Mouse (Mus musculus) splenic B cell, adult 2 months (primary cell): ENCODE measurements at regions not wholly inside any gene's neighbourhood (a gene's known extent, or its start where the extent isn't known, plus 50 kb on each side); places are given as distances from the start of the nearest gene placed in this dataset.

Experiments
- DNase-seq: peaks from one replicate; pipeline ENCODE4 v3.0.0-alpha.2; 2011; ENCODE audit warnings: low read depth, low spot score
- H3K27me3 ChIP-seq: 2 replicates; pipeline ENCODE4 v1.6.1; 2012; ENCODE audit warnings: mild to moderate bottlenecking, low read length, moderate library complexity, mixed read lengths; ENCODE audit not compliant: control insufficient read depth, poor library complexity, insufficient read depth, severe bottlenecking
- H3K36me3 ChIP-seq: 2 replicates; pipeline ENCODE4 v1.6.1; 2012; ENCODE audit warnings: mild to moderate bottlenecking, low read length, moderate library complexity, mixed read lengths; ENCODE audit not compliant: control insufficient read depth, poor library complexity, insufficient read depth, severe bottlenecking

DNA sequence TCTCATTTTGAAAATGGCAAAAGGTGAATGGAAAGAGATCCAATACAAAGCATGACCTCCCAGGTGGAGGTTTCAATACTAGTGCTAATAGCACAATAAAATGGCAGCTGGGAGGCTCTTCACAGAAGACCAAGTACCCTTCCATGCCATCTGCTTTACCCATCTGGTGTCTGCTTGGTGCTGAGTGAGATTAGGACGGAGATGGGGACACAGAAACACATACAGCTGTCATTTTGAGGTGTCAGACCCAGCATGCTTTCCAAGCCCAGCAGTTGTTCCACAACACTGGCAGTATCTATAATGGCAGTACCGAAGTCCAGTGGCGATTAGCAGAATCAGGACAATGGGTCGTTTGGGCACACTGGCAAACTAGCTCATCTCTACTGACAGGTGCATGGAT is 118.9 kb upstream of the 1700064H15Rik start:
- no peak for DNase-seq
- no peaks in the 10 kb centered on the region for H3K27me3 ChIP-seq

DNA sequence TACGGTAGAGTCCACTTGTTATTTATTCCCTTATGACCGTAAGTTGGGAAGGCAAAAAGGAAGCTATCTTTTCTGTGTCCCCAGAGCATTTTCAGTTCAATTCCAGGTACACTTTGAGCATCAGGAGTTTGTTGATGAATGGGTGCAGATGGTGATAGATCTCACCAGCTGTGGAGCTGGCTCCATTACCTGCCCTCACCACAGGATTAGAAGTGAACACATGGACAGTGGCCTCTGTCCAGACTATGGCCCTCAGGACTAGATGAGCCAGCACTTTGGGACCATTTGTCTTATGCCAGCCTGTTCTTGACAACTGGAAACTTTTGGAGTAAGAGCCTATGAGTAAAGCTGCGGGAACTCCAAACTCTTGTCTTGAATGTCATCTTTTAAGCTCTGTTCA is 123.5 kb upstream of the 1700064H15Rik start:
- Histone ChIP-seq H3K27me3 (no peaks in the 10 kb centered on the region), H3K36me3 (no peaks in the 10 kb centered on the region)
- DNase-seq = no peak

More for the DNA sequence above, 118.9 kb upstream of the 1700064H15Rik start:
- H3K36me3 ChIP-seq = no peaks in the 10 kb centered on the region

DNA sequence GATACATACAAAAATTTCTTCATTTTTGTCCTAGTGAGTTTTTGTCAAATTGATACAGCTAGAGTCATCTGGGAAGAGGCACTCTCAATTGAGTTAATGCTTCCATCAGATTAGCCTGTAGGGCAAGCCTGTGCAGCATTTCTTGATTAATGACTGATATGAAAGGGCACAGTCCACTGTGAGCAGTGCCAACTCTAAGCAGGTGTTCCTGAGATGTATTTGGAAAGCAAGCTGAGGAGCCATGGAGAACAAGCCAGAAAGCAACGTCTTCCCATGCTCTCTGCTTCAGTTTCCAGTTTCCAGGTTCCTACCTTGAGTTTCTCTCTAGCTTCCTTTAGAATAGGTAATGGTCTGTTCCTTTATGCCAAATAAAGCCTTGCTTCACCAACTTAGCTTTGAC is 125.5 kb upstream of the 1700064H15Rik start:
- no peaks in the 10 kb centered on the region for H3K36me3 ChIP-seq
- DNase-seq = no peak
- H3K27me3 ChIP-seq = no peaks in the 10 kb centered on the region

DNA sequence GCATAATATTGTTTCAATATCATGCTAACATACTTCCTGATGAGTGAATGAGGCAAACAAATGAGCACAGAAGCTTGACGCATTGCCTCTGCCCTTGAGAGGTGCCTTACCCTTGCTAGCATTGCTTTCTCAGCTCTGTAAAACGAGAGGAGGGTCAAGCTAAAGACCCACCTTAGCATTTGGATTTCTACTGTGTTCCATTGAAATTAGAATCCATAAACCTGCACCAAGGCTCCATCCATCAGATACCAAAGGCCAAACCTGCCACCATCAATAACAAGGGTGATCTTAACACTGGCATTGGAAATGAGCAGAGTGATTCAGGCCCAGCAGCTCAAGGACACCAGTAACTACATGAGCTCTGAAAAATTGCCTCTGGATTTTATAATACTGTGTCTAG is 126.2 kb upstream of the 1700064H15Rik start:
- DNase-seq = no peak

DNA sequence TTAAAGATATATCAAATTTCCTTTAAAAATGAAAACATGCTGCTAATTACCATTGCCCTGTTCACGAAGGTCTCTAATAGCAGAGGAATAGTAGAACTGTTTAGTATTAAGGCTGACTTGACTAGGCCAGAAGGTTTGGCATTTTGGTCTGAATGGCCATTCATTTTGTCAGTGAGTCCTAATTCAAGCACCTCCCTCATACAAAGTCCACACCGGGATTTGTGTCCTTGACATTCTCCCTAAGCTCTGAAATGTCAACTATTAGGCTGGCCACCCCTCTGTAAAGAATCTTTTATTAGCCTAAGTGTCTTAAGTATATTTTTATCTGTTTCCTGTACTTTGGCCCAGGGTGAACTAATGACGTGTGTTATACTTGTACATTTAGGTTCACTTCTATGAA is 126.7 kb upstream of the 1700064H15Rik start:
- Histone ChIP-seq H3K27me3 (no peaks in the 10 kb centered on the region), H3K36me3 (no peaks in the 10 kb centered on the region)
- no peak for DNase-seq

More for the DNA sequence above, 126.2 kb upstream of the 1700064H15Rik start:
- Histone ChIP-seq H3K27me3 (no peaks in the 10 kb centered on the region), H3K36me3 (no peaks in the 10 kb centered on the region)

DNA sequence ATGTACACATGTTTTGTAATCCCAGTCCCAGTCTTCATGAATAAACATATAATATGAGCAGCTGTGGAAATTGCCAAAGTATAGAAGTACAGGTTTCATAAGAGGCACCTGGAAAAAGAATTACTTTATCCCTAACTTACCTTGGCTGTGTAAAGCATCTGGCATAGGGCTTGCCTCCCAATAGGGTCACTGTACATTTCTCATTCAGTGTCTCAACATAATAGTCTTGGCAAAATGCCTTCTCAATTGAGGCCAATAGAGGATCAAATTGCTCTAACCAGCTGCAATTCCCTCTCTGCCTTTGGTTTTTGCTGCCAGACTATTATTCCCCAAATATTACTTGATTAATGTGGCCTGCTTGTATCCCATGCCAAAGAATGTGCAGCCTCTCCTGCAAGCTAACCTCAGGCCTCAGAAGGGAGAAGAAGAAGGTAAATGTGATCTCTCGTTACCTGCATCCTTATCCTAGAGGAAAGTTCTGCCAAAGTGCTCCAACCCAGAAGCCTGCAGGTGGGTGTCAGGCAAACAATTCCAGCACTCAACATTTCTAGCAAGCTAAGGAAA is 158.2 kb upstream of the Cp start:
- Histone ChIP-seq H3K27me3 (no peaks in the 10 kb centered on the region), H3K36me3 (no peaks in the 10 kb centered on the region)
- no peak for DNase-seq

DNA sequence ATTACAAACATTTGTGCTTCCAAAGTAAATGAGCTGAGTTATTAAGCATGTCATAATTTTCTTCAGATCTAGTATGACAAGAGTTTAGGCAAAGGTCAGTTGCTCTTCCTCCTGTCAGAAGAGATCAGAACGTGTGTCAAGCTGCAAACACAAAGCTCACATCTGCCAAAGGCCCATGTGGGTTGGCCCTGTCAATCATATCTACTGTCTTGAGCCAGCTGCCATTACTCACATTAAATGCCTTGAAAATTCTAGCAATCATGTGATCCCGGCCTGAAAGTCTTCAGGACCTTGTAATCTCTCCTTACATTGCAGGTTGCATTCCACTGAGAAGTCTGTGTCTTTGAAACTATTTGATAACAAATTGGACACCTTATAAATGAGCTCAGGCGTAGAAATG is 146.8 kb upstream of the Cp start:
- DNase-seq = no peak
- Histone ChIP-seq H3K27me3 (no peaks in the 10 kb centered on the region), H3K36me3 (no peaks in the 10 kb centered on the region)

DNA sequence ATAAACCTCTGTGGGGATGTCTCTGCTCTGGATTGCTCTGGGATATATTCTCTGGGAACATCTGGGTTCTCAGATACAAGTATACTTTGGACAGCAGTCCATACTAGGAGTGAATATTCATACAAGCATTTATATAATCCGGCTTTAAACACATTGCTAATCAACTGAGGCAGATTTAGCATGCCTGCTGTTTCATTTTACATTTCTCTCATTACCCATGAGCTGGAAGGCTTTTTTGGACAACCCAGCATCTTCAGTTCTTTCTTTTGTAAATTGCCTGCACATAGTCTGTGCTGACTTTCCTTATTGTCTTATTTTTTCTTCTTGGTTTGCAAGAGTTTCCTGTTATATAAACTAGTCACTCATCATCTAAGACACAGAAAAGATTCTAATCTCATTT is 131.9 kb upstream of the Cp start:
- Histone ChIP-seq H3K36me3 (no peaks in the 10 kb centered on the region), H3K27me3 (no peaks in the 10 kb centered on the region)
- no peak for DNase-seq

DNA sequence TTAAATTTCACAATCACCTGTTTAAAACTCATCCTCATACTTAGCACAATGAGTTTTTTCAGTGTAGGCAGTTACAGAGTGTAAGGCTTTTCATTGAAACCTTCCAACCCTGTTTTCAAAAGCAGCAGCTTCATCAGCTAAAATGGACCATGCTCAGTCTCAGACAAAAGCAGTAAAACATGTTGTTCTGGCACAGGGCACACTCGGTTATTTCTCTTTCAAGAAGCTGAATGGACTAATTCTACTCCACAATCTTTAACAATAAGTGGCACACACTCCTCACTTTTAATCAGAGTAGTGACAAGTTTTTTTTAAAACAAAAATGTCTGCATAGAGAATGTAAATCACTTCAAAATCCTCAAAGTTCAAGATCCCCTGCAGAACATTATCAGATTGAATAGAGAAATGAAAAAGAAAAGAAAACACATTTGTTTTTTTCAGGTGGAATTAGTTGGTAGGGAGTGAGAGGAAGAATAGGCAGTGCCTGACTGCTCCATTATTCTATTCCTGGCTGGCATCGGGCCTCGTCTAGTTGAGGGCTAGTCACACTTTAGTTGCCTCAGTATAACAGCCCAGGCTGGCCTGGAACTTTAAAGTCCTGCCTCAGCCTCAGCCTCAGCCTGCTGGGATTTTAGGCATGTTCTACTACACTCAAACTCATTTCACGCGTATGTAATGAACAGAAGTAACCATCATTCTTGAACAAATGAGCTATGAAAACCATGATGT is 128.2 kb upstream of the Cp start:
- DNase-seq = no peak
- H3K27me3 ChIP-seq = no peaks in the 10 kb centered on the region
- H3K36me3 ChIP-seq = no peaks in the 10 kb centered on the region

DNA sequence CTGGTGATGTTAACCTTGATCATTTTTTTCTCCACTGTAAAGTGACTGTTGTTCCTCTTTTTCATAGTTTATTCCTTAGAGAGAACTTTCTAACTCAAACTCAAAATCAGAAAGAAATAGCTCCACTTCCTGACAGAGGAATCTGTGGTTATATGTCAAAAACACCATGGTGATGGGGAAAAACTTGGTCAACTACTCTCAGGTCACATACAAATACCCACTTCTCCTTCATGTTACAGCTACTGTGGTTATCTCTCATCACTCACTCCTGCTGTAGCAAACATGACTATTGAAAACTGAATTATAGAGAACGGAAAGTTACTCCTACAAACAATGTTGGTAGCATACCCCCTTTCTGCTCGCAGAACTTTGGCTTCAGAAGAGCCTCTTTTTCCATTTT is 127.1 kb upstream of the Cp start:
- DNase-seq = no peak
- Histone ChIP-seq H3K27me3 (no peaks in the 10 kb centered on the region), H3K36me3 (no peaks in the 10 kb centered on the region)

DNA sequence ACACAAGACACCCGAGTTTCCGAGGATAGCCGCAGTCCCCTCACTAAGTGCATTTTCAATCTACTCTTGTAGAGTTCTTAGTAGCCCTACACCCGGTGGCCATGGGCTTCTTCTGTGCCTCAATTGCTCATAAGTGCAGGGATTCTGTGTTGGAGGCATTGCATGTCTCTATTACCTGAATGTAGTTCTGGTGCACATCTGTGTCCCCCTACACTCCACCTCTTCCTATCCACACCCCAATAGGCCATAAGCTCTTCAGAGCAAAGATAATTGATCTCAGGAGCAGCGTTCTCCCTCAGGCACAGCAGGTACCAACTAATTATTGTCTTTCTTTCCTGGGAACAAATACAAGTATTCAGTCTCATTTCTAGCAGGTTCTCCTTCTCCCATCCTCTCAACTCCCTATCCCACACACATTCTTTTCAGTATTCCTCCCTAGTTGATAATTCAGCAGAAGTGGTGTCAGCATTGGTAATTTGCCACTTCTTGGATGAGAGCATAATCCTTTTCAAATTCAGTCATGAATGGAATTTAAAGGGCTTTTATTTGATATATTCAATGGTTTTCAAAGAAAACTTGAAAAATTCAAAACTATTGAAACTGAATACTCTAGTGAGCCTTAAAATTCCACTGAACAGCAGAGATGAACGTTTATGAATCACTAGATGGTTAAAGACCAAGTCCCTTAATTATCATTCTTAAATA is 108.7 kb upstream of the Cp start:
- H3K27me3 ChIP-seq = no peaks in the 10 kb centered on the region
- no peak for DNase-seq
- H3K36me3 ChIP-seq = no peaks in the 10 kb centered on the region

DNA sequence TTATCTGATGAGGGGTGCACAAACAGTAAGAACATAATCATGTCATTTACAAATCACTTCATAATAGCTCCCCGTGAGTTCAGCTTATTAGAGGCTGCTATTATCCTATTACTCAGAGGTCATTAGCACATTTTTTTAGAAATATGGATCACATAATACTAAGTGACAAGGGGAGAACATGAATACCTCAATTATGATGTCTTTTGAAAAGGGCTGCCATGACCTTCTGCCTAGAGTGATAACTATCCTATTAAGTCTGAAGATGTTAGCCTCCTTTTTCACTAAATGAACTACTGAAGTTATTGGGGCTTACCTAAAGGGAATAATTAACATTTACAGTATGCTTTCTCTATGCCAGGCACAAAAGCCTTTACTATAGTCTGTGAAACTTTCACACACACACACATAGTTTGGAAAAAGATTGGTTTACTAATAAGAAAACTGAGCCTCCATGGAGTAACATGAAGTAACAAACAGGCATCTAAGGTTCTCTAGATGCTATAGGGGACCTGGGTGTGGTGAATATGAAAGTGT is 108.1 kb upstream of the Cp start:
- H3K27me3 ChIP-seq = no peaks in the 10 kb centered on the region
- no peaks in the 10 kb centered on the region for H3K36me3 ChIP-seq
- DNase-seq = no peak

DNA sequence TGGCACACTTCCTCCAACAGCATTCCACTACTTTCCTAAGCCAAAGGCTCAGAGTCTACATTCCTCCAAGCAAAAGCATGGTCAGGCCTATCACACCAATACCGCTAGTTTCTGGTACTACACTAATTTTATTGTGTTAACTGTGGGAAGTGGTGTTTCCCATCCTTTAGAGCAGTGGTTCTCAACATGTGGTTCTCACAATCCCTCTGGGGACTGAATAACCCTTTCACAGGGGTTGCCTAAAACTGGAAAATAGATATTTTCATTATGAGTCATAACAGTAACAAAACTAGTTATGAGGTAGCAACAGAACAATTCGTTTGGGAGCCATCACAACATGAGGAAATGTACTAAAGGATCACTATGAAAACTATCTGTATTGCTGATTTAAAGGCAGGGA is 74.2 kb upstream of the Cp start:
- no peak for DNase-seq
- Histone ChIP-seq H3K27me3 (no peaks in the 10 kb centered on the region), H3K36me3 (no peaks in the 10 kb centered on the region)

DNA sequence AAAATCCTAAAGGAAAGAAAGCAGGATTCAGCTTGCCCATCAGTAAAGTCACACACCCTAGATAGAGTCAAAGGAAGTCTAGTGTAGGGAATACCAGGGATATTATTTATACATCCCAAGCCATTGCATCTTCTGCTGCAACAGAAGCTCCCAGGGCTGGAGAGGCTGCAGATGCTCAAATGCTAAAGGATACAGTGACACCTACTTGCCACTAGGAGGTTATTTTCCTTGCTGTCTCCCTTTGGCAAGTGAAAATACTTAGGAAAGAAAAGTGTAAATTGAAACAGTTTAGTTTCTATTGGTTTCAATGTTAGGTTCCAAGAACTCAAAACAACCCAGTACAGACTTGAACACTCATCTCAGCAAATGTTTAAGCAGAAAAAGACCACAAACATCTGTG is 68.4 kb upstream of the Cp start:
- H3K27me3 ChIP-seq = no peaks in the 10 kb centered on the region
- H3K36me3 ChIP-seq = no peaks in the 10 kb centered on the region
- no peak for DNase-seq

DNA sequence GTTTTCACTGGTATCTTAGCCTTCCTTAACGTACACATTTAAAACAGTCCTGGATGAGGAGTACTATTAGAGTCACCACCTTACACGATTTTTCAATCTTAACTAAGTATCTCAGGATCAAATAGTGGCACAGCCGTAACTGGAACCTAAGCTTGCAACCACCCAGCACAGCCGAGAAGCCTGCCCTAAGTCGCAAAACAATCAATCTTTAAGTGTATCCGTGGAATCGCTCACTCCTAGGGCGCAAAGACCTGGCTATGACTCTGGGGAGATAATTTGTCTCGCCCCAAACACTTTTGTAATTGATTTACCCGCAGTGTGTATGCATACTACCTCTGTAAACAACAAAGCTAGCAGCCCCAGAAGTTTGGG is 62.6 kb upstream of the Cp start:
- no peak for DNase-seq
- no peaks in the 10 kb centered on the region for H3K27me3 ChIP-seq
- H3K36me3 ChIP-seq = no peaks in the 10 kb centered on the region
